10 mouse cellular contexts compared by ENCODE assay signal in the genomic region with DNA sequence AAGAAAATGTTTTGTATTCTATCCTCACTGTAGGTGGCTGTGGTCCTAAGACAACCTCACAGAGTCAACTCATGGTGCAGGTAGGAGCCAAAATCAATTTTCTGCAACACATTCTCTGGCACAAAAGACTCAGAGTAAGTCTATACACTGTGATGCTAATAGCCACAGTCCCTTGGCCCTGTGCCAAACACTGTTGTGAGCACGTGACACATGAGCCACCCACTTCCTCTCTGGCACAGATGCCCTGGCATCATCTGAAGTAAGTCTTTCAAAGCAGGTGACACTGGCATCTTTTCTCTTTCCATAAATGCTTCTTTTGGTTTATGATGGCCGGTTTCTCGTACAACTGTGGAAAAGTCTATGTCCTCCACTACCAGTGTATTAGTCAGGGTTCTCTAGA. TPM values are rescaled to one million over a fixed set of nuclear protein-coding genes. Genes with fewer than 3 reads are reported as not detected.
A peak's percentile ranks its signal among the peaks of the same experiment; 100 is the strongest.
DNase-seq lines count a peak whose midpoint lies in the region; ATAC-seq lines count a peak whose summit lies in the region.
"Had no signal": no experiment of that assay in that cellular context is flagged by ENCODE, and none has a peak within 500 bp of the region (broad histone marks: within the 10 kb centered on the region; RNA-seq: fewer than 3 reads in every experiment).

No protein-coding gene starts in this region.

- no peak overlapping the region for H3K4me3 ChIP-seq in embryonic facial prominence, embryonic 14.5 days (ENCODE audit: low read depth, low read length)
- H3K4me3 ChIP-seq in embryonic facial prominence, embryonic 10.5 days = no peak overlapping the region
- no peak overlapping the region for H3K4me3 ChIP-seq in midbrain, embryonic 14.5 days (replicated peaks; ENCODE audit: low read depth, low read length)
- no peak overlapping the region for H3K4me3 ChIP-seq in midbrain, embryonic 10.5 days
- no peak overlapping the region for H3K4me3 ChIP-seq in liver, embryonic 11.5 days (ENCODE audit: low read depth, low read length)
- no peak overlapping the region for H3K4me3 ChIP-seq in kidney, embryonic 14.5 days (ENCODE audit: low read length)
- H3K4me3 ChIP-seq: hindbrain, embryonic 10.5 days; limb, embryonic 13.5 days had no signal

- no peaks in the 10 kb centered on the region for H3K4me1 ChIP-seq in embryonic facial prominence, embryonic 14.5 days (ENCODE audit: control insufficient read depth, insufficient read depth, low read length)
- no peaks in the 10 kb centered on the region for H3K4me1 ChIP-seq in embryonic facial prominence, embryonic 10.5 days
- H3K4me1 ChIP-seq in midbrain, embryonic 14.5 days (ENCODE audit: control insufficient read depth, insufficient read depth, low read length) = no peaks in the 10 kb centered on the region
- H3K4me1 ChIP-seq in midbrain, embryonic 10.5 days = no peaks in the 10 kb centered on the region
- no peaks in the 10 kb centered on the region for H3K4me1 ChIP-seq in liver, embryonic 11.5 days (replicated peaks; ENCODE audit: control insufficient read depth, insufficient read depth, low read length)
- no peaks in the 10 kb centered on the region for H3K4me1 ChIP-seq in kidney, embryonic 14.5 days (ENCODE audit: control insufficient read depth, insufficient read depth, low read length)
- H3K4me1 ChIP-seq: hindbrain, embryonic 10.5 days; limb, embryonic 13.5 days had no signal

- H3K27ac ChIP-seq in embryonic facial prominence, embryonic 14.5 days (replicated peaks; ENCODE audit: low read depth, low read length) = no peak overlapping the region
- no peak overlapping the region for H3K27ac ChIP-seq in embryonic facial prominence, embryonic 10.5 days (replicated peaks)
- H3K27ac ChIP-seq in midbrain, embryonic 14.5 days (replicated peaks; ENCODE audit: low read depth, low read length) = no peak overlapping the region
- no peak overlapping the region for H3K27ac ChIP-seq in midbrain, embryonic 10.5 days (replicated peaks)
- H3K27ac ChIP-seq in liver, embryonic 11.5 days (ENCODE audit: low read depth, low read length) = no peak overlapping the region
- no peak overlapping the region for H3K27ac ChIP-seq in kidney, embryonic 14.5 days (ENCODE audit: low read depth, low read length)
- H3K27ac ChIP-seq: hindbrain, embryonic 10.5 days; limb, embryonic 13.5 days had no signal

- no peaks in the 10 kb centered on the region for H3K27me3 ChIP-seq in embryonic facial prominence, embryonic 14.5 days (replicated peaks; ENCODE audit: control insufficient read depth, insufficient read depth, low read length)
- no peaks in the 10 kb centered on the region for H3K27me3 ChIP-seq in embryonic facial prominence, embryonic 10.5 days (replicated peaks; ENCODE audit: low read depth, poor library complexity, severe bottlenecking)
- H3K27me3 ChIP-seq in midbrain, embryonic 14.5 days (ENCODE audit: control insufficient read depth, insufficient read depth, low read length) = no peaks in the 10 kb centered on the region
- no peaks in the 10 kb centered on the region for H3K27me3 ChIP-seq in midbrain, embryonic 10.5 days (ENCODE audit: low read depth, poor library complexity, severe bottlenecking)
- H3K27me3 ChIP-seq in liver, embryonic 11.5 days (replicated peaks; ENCODE audit: control insufficient read depth, insufficient read depth, low read length) = no peaks in the 10 kb centered on the region
- H3K27me3 ChIP-seq in kidney, embryonic 14.5 days (ENCODE audit: control insufficient read depth, insufficient read depth, low read length) = no peaks in the 10 kb centered on the region
- H3K27me3 ChIP-seq: limb, embryonic 13.5 days had no signal

- no peak; the same call in 1 of the 2 replicates for ATAC-seq in embryonic facial prominence, embryonic 14.5 days (ENCODE audit: low read depth)
- no peak for ATAC-seq in midbrain, embryonic 14.5 days (ENCODE audit: low FRiP score, low TSS enrichment)
- peak; percentile 58 for ATAC-seq in monocyte, adult 5-6 weeks (replicated peaks; ENCODE audit: insufficient number of reproducible peaks, low FRiP score, low TSS enrichment, poor library complexity, severe bottlenecking)
- ATAC-seq in liver, embryonic 11.5 days (replicated peaks; ENCODE audit: low FRiP score) = no peak
- ATAC-seq in kidney, embryonic 14.5 days (ENCODE audit: low FRiP score, low TSS enrichment) = no peak

- H3K36me3 ChIP-seq in embryonic facial prominence, embryonic 14.5 days (ENCODE audit: control insufficient read depth, insufficient read depth, low read length) = no peaks in the 10 kb centered on the region
- H3K36me3 ChIP-seq in embryonic facial prominence, embryonic 10.5 days (replicated peaks) = no peaks in the 10 kb centered on the region
- H3K36me3 ChIP-seq in midbrain, embryonic 14.5 days (ENCODE audit: control insufficient read depth, insufficient read depth, low read length) = no peaks in the 10 kb centered on the region
- H3K36me3 ChIP-seq in midbrain, embryonic 10.5 days = no peaks in the 10 kb centered on the region
- H3K36me3 ChIP-seq in liver, embryonic 11.5 days (ENCODE audit: control insufficient read depth, insufficient read depth, low read length) = no peaks in the 10 kb centered on the region
- H3K36me3 ChIP-seq in kidney, embryonic 14.5 days (ENCODE audit: control insufficient read depth, insufficient read depth, low read length) = no peaks in the 10 kb centered on the region
- H3K36me3 ChIP-seq: hindbrain, embryonic 10.5 days; limb, embryonic 13.5 days had no signal

- no peak overlapping the region for H3K9ac ChIP-seq in embryonic facial prominence, embryonic 14.5 days (ENCODE audit: low read depth, low read length)
- H3K9ac ChIP-seq in midbrain, embryonic 14.5 days (replicated peaks; ENCODE audit: low read length) = no peak overlapping the region
- H3K9ac ChIP-seq in liver, embryonic 11.5 days (ENCODE audit: low read depth, low read length) = no peak overlapping the region
- H3K9ac ChIP-seq in kidney, embryonic 14.5 days (ENCODE audit: low read depth, low read length) = no peak overlapping the region
- H3K9ac ChIP-seq: limb, embryonic 13.5 days had no signal

- 67% methylated on average over 3 of the region's 3 CpGs for WGBS in embryonic facial prominence, embryonic 14.5 days
- 85% methylated on average over 3 of the region's 3 CpGs for WGBS in embryonic facial prominence, embryonic 10.5 days
- 70% methylated on average over 3 of the region's 3 CpGs for WGBS in midbrain, embryonic 14.5 days
- WGBS in midbrain, embryonic 10.5 days = 85% methylated on average over 3 of the region's 3 CpGs
- WGBS in liver, embryonic 11.5 days = 77% methylated on average over 3 of the region's 3 CpGs
- 81% methylated on average over 3 of the region's 3 CpGs for WGBS in kidney, embryonic 14.5 days

- H3K9me3 ChIP-seq in embryonic facial prominence, embryonic 14.5 days (ENCODE audit: control insufficient read depth, low read length) = no peaks in the 10 kb centered on the region
- H3K9me3 ChIP-seq in embryonic facial prominence, embryonic 10.5 days = no peaks in the 10 kb centered on the region
- no peaks in the 10 kb centered on the region for H3K9me3 ChIP-seq in midbrain, embryonic 14.5 days (ENCODE audit: control insufficient read depth, low read length)
- H3K9me3 ChIP-seq in midbrain, embryonic 10.5 days (replicated peaks) = no peaks in the 10 kb centered on the region
- H3K9me3 ChIP-seq in liver, embryonic 11.5 days (ENCODE audit: control insufficient read depth, low read length) = no peaks in the 10 kb centered on the region
- no peaks in the 10 kb centered on the region for H3K9me3 ChIP-seq in kidney, embryonic 14.5 days (ENCODE audit: control insufficient read depth, low read length)
- H3K9me3 ChIP-seq: hindbrain, embryonic 10.5 days; limb, embryonic 13.5 days had no signal

- peak; percentile 67 for DNase-seq in embryonic facial prominence, embryonic 14.5 days (ENCODE audit: low spot score)
- DNase-seq in embryonic facial prominence, embryonic 10.5 days (ENCODE audit: low spot score) = no peak
- DNase-seq in midbrain, embryonic 14.5 days = peak; percentile 65
- no peak for DNase-seq in midbrain, embryonic 10.5 days (ENCODE audit: low spot score)
- DNase-seq in thymus, postnatal 10 days (ENCODE audit: low spot score in 2 of 2) = peak; percentile 83 to 88
- DNase-seq in liver, embryonic 11.5 days (ENCODE audit: low spot score) = no peak

- no peak overlapping the region for H3K4me2 ChIP-seq in embryonic facial prominence, embryonic 14.5 days (ENCODE audit: low read depth, low read length)
- H3K4me2 ChIP-seq in midbrain, embryonic 14.5 days (ENCODE audit: low read length) = no peak overlapping the region
- H3K4me2 ChIP-seq in liver, embryonic 11.5 days = no peak overlapping the region
- H3K4me2 ChIP-seq in kidney, embryonic 14.5 days (replicated peaks; ENCODE audit: low read depth, low read length) = no peak overlapping the region
- H3K4me2 ChIP-seq: limb, embryonic 13.5 days had no signal

RNA-seq across cellular contexts. Expression of gene Tagap, which starts 23.4 kb away (rescaled TPM):
- 0.63 TPM in 2 replicates for polyA plus RNA-seq in embryonic facial prominence, embryonic 14.5 days (2014; fragmentation: Nextera tagmentation; extraction: Ambion mirVana)
- 0.36 and 0.37 TPM in 2 replicates for polyA plus RNA-seq in embryonic facial prominence, embryonic 10.5 days (2016; fragmentation: Nextera tagmentation; extraction: Ambion mirVana)
- 0.39 and 0.58 TPM in 2 replicates for polyA plus RNA-seq in midbrain, embryonic 14.5 days (2014; fragmentation: Nextera tagmentation; extraction: Ambion mirVana)
- polyA plus RNA-seq in midbrain, embryonic 10.5 days (2016; fragmentation: Nextera tagmentation; extraction: Ambion mirVana) = 0.34 and 0.44 TPM in 2 replicates
- 63.5 to 77.7 TPM (median 74.3 TPM) in 3 replicates for total RNA-seq in monocyte, adult 5-6 weeks (2017)
- 0.48 and 0.53 TPM in 2 replicates for polyA plus RNA-seq in liver, embryonic 11.5 days (2014; fragmentation: Nextera tagmentation; extraction: Ambion mirVana)
- polyA plus RNA-seq in kidney, embryonic 14.5 days (2014; fragmentation: Nextera tagmentation; extraction: Ambion mirVana) = 0.66 and 0.93 TPM in 2 replicates

RNA-seq across cellular contexts. Expression of gene Rsph3a, which starts 43.1 kb away (rescaled TPM):
- polyA plus RNA-seq in embryonic facial prominence, embryonic 14.5 days (2014; fragmentation: Nextera tagmentation; extraction: Ambion mirVana) = 51.8 and 55.6 TPM in 2 replicates
- 53.6 and 54.1 TPM in 2 replicates for polyA plus RNA-seq in embryonic facial prominence, embryonic 10.5 days (2016; fragmentation: Nextera tagmentation; extraction: Ambion mirVana)
- 83.9 and 84.0 TPM in 2 replicates for polyA plus RNA-seq in midbrain, embryonic 14.5 days (2014; fragmentation: Nextera tagmentation; extraction: Ambion mirVana)
- polyA plus RNA-seq in midbrain, embryonic 10.5 days (2016; fragmentation: Nextera tagmentation; extraction: Ambion mirVana) = 60.5 and 71.0 TPM in 2 replicates
- 28.3 to 41.8 TPM (median 34.7 TPM) in 3 replicates for total RNA-seq in monocyte, adult 5-6 weeks (2017)
- 31.7 and 34.5 TPM in 2 replicates for polyA plus RNA-seq in liver, embryonic 11.5 days (2014; fragmentation: Nextera tagmentation; extraction: Ambion mirVana)
- 50.9 and 67.2 TPM in 2 replicates for polyA plus RNA-seq in kidney, embryonic 14.5 days (2014; fragmentation: Nextera tagmentation; extraction: Ambion mirVana)

Comparison
In these comparisons a context has a peak if more than half of its experiments do, and no peak if none do; other contexts are left out.
1. DNase-seq: peak in embryonic facial prominence, embryonic 14.5 days (single experiment), midbrain, embryonic 14.5 days (single experiment) and thymus, postnatal 10 days (2 of 2); none in embryonic facial prominence, embryonic 10.5 days (single experiment), midbrain, embryonic 10.5 days (single experiment) and liver, embryonic 11.5 days (single experiment).